Mouse (Mus musculus) R1 (cell line): ENCODE data around the gene Tekt5.

ENCODE experiments used
- DNase-seq: peaks from one replicate; pipeline ENCODE4 v3.0.0-alpha.2; 2018; ENCODE audit warnings: low read depth, low spot score

The Tekt5 gene

DNA sequence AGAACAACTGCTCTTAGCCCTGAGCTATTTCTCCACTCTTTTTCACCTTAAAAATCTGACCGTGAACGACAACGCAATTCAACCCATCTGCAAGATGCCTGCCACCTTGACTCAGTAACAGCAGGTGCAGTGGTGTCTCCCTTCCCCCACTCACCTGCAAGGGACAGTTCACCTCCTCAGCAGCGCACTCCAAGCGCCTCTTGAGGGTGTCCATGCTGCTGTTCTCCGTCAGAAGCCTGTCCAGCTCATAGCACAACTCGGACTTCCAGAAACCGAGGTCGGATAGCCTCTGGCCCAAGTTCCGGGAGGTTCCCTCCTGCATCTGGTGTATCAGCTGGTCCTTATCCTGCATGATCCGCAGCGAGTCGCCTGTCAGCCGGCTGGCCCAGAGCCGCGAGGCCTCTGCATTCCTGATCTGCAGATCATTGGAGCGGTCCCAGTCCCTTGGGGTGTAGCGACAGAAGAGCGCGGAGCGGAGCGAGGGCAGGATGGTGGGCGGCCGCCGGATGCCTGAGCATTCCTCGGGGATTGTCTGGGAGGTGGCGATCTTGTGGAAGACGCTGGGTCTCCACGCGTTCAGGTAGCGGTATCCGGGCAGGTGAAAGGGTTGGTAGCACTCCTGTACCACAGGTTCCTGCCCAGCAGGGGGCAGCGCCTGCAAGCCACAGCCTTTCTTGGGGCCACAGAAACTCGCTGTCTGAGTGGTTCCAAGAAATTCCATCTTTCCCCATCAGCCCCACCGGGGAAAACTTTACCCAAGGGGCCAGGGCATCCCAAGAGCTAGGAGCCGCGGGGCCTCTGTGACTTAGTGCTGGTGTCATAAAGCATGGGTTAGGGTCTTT lies at the start of gene Tekt5:
Gene Tekt5 (minus strand): TSS at position 792 of the 842 bp plus-strand sequence.
- peak; percentile 64 for DNase-seq

DNA sequence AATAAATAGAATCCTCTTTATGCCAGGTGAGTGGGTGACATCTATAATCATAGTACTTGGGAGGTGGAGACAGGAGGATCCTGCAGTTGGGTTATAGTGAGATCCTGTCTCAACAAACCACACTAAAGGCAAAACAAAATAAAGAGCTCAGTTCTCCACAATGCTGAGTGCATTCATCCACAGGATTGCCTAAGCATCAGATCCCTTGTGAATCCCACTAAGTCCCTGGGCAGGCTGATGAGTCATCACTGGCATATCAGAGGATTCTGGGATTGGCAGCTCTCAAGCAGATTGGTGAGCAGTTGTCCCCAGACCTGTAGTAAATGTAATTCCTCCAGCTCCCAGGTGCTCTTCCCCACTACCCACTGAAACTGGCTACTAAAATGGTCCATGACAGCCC lies 48.4 kb upstream of the Tekt5 start:
- DNase-seq, result no peak

DNA sequence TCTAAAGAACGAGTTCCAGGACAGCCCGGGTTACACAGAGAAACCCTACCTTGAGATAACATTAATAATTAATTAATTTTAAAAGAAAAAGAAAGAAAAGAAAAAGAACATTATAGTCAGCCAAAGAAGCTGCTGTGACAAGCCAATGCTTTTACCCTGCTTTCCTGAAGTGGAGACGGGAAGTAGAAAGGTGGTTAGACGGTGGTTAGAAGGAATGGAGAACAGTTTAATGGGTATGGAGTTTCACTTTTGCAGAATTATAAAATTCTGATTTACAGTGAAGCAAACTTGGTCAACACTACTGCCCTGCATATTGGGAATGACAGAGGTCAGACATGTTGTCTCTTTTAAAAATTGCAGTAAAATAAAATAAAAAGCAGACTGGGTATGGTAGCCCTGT lies 46.5 kb upstream of the Tekt5 start:
- no peak for DNase-seq

DNA sequence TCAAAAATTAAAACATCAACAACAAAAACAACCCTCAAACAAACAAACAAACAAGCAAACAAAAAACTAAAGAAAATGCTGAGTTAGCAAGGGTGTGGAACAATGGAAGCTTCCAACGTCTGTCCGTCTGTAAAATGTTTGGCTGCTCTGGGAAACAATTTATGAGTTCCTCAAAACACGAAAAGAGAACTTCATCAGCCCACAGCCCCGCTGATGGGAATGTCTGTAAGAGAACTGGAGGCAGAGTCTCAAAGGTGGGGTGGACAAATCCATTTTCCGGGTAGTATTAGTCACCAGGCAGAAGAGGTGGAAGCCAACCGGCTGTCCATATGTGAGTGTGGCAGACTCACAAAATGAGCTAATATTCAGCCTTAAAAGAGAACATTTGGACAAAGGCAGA lies 46.0 kb upstream of the Tekt5 start:
- no peak for DNase-seq

DNA sequence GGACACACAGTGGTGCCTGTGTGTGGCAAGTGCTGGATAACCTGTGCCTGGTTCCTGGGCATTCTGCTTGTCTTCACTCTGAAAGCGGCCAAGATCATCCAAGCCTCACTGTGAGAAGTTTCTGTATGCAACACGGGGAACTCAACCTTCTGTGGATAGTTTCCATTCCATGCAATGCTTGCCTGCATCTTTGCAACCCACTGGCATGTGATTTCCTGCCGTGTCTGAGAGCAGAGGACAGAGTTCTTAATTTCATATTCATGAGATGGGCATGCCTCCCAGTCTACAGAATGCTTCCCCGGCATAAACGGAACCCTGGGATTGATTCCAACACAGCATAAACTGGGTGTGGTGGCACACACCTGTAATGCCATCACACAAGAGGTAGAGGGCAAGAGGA lies 42.8 kb upstream of the Tekt5 start:
- DNase-seq, result no peak

DNA sequence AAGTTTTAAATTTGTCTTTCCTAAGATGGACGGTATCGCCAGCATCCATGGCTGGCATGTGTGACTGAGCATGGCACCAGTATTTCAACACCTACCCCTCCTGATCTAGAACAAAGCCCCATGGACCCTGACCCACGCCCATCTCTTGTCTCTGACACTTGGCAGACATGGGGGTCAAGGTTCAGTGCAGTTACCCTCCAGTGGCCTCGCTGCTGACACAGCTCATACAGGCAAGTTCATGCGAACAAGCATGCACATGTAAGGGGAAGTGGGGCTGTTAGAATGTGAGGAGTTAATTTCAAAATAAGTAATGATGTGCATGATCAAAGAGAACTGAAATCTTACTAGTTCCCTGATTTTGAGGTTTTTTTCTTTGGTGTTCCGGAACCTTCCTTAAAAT lies 40.9 kb upstream of the Tekt5 start:
- DNase-seq, result no peak

DNA sequence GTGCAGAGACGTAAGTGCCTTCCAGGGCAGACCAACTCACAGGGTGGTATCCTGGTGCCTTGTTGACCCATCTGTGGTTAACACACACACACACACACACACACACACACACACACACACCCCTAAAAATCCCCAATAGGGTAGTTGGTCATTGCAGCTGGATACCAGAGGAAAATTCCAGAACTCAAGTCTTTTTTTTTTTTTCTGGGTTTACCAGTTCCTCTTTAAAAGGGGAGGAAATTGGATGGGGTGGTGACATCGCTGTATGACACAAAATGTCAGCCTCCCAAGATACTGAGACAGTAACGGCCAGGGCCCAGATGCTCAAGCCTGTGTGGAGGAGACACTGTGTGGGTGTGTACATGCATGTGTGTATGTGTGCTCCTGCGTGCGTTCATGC lies 38.1 kb upstream of the Tekt5 start:
- DNase-seq, result no peak

DNA sequence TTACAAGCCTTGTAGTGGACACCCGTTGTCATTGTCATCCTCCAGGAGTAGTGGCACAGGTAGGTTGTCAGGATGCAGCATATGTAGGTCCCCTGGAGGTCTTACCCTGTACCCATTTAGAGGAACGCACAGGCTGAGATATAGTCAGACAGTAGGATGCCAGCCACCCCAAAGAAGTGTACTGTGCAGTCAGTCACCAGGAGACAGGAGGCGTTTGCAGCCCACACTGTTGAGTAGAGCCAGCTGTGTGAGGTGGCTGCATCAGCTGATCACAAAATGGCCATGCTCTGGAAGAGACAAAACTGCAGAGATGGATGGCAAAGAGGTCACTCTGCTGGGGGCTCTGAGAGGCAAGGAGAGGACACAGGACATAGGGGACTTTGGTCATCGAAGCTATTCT lies 37.1 kb upstream of the Tekt5 start:
- no peak for DNase-seq

DNA sequence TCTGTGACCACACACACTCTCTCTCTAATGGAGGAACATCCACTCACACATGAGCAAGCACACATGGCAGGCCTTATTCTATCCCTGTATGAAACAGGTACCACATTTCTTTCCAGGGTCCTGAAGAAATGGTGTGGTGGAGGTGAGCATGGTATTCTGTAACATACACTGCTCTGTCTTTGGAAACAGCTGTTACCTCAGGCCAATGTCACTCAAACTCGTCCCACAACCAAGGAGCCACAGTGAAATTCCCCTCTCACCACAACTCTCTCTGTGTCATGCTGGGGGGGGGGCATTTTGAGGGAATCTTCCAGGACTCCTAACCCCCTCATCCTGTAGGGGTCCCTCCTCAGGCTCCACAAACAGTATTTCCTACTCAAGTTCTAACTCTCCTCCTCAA lies 36.6 kb upstream of the Tekt5 start:
- no peak for DNase-seq

DNA sequence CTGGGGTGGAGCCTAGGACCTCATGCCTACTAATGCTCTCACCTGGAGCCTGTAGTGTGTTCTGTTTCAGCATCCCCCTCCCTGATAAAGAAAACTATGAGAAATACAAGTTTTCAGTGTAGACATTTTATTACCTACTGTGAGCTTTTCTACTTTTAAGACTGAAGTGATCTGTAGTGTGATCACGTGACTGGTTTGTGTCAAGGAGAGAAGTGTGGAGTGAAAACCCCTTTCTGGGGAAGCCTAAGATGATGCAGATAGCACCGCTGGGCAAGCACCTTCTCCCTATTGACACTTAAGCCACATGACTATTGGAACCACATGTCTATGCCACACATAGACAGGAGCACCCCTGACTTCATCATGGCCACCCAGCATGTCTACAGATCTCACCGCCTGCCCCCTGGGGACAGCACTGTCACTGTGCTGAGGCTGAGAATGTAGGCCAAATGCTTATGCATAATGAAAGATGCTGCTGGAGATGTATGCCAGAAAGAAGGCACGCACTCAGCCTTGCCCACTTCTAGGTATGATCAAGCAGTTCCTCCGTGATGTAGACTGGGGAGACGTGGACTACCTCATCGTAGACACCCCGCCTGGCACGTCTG lies 25.3 kb upstream of the Tekt5 start:
- no peak for DNase-seq

DNA sequence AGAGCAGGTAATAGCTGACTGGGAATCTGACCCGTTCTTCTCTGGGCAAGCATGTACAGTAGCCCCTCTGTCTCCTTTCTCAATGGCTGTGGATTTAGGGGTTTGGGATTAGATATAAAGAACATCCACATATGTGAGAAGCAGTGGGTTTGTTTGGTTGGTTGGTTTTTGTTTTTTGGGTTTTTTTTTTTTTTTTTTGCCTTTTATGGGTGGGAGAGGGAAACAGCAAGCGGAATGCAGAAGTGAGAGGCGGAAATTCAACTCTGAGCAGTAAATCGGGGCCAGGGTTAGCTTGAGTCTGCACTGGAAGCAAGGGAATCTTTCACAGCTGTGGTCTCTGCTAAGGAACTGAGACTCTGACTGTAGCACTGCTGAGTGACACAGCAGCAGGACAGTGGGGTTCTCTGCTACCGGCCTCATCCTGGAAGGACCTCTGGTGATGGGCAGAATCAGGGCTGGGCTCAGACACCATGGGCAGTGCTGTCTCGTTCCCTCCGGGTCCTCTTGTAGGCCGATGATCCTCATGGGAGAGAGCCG lies 22.5 kb upstream of the Tekt5 start:
- no peak for DNase-seq

DNA sequence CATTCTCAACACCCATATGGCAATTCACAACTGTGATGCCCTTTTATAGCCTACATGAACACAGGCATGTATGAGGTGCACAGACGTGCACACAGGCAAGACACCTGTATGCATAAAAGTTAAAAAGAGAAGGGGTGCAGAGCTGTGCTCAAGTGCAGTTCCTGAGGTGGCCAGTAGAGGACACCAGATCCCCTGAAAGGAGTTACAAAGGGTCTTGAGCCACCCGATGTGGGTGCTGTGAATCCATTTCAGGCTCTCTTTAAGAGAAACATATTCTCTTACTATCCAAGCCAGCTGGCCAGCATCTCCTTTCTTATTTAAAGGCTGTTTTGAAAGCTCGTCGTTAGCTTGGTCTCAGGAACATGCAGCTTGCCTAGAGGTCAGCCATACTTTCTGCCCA lies 21.6 kb upstream of the Tekt5 start:
- peak; percentile 68 for DNase-seq

DNA sequence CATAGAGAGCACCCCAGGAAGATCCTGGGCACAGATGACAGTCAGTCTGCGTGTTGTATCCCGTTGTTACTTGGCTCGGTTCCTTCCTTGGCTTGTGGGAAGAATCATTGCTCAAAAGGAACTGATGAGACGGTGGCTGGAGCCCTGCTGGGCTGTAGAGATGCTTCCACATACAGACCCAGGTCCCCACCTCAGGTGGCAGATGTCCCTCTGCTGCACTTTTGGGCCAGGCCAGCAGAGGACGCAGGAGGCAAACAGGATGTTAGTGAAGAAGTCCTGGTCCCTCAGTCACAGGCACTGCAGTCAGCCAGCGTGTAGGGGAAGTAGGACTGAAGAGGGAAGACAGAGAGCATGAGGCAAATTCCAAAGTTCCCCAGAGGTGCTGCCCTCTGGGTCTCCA lies 20.7 kb upstream of the Tekt5 start:
- peak; percentile 64 for DNase-seq

DNA sequence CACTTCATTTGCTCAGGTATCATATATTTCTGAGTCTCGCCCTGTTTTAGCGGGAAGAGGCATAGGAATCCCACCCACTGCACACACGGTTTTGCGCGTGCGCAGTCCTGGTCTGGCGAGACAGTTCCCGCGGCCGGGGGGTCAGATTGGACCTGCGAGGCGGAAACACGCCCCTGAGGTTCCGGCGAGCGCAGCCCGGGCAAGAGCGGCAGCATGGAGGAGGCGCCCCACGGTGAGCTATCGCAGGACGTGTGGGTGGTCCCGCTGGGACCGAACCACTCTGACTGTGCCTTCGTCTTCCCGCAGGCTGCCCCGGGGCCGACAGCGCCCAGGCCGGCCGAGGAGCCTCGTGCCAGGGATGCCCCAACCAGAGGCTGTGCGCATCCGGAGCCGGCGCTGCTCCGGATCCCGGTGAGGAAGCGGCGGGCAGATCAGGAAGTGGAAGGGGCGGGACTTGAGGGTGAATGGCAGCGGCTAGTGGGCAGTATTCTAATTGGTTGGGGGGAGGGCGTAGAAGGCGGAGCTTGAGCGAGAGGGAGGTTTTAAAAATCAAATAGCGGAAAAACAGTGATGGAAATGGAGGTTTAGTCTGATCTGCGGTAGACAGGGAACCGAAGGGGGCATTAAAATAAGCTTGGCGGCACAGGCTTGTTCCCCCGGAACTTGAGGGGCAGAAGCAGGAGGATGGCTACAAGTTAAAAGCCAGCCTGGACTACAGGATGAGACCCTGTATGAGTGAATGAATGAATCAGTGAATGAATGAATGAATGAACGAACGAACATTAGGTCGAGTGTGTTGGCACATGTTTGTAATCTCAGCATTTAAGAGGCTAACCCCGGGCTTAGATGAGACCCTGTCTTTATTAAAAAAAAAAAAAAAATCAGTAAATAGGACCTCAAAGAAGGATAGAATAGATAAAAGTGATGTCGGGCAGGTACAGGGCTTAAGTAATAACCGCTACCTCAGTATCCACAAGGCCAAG lies 16.8 kb upstream of the Tekt5 start, which contains the start of gene Nubp1:
Gene Nubp1 (plus strand): TSS at position 185 of the 983 bp plus-strand sequence.
- DNase-seq, result peak; percentile 97

DNA sequence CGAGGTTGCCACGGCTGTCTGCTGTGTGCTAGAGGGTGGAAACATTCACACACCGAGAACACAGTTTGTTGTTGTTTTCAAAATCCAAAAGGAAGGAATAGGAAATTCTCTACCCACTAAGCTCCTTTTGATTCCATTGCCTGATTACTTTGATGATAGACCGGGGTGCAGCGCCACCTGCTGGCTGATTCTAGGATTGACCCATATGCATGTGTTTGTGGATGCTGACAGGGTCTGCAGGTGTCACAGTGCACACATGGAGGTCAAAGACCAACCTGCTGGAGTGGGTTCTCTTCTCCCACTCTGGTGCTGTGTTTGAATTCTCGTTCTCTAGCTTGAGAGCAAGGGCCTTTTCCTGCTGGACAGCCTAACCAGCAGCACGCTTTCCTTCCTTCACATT lies 3.9 kb upstream of the Tekt5 start:
- DNase-seq, result peak; percentile 86

DNA sequence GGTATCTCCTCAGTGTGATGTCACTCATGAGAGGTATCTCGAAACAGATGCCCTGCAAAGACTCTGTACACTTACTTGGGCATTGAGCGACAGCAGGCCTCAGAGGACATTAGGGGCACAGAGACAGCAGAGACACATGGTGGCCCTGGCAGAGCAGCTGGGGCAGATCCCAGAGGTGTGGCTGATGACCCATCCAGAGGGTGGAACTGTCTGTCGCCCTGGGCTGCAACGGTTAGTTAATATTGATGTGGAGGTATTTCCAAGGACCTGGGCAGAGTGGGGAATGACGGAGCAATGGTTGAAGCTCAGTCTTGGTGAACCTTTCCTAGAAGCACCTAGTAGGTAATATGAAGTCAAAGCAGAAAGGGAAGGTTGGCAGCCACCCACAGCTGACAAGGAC lies 3.5 kb upstream of the Tekt5 start:
- DNase-seq, result no peak

DNA sequence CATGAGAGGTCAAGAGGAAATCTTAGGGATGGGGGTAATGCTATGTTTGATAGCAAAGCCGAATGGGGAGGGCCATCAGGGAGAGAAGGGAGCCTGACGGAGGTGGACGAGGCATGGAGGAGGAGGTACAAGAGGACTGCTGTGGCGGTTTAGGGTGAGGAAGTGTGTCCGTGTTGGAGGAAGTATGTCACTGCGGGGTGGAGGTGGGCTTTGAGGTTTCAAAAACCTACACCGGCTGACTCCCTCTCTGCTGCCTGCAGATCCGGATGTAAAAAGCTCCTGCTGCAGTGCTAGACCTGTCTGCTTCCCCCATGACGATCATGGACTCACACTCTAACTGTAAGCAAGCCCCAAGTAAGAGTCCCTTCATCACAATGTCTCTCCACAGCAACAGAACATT lies 2.7 kb downstream of the Tekt5 start:
- DNase-seq, result no peak

DNA sequence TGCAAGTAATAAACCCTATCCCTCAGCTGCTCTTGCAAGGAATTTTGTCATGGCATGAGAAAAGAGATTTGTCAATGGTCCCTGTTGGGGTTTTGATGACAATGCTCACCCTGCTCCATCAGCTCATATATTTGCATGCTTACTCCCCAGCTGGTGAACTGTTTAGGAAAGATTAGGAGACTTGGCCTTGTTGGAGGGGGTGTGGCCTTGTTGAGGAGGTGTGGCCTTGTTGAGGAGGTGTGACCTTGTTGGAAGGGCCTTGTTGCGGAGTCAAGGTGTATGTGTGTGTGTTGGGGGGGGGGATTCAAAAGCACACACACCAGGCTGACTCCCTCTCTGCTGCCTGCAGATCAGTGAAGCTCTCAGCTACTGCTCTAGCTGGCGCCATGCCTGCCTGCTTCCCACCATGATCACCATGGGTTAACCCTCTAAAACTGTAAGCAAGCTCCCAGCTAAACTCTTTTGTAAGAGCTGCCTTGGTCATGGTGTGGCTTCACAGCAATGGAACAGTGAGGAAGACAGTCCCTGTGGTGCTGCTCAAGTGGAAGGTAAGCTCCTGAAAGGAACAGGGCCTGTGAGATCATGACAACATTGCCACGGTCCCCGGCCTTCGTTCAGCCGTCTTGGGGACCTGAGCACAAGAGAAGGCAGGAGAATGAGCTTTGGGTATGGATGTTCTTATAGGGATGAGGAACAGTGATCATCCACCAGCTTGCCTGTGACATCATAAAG lies 6.5 kb downstream of the Tekt5 start:
- DNase-seq, result no peak

DNA sequence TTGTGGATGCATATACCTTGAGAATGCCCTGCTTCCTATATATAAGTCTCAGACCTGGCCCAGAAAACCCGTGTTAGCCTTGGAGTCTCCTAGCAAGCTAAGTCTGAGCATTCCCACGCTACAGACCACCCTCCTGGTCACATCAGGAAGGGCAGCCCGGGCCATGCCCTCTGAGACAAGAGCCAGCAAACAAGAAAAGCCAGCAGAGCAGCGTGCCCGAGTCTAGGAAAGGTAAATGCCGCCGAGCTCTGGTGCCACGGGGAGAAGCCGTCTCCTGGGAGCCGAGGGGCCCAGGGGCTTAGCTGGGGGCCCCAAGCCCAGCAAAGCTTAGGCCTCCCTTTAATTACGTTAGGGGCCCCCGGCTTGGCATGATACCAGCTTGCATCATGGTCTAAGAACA lies 10.0 kb downstream of the Tekt5 start:
- no peak for DNase-seq

DNA sequence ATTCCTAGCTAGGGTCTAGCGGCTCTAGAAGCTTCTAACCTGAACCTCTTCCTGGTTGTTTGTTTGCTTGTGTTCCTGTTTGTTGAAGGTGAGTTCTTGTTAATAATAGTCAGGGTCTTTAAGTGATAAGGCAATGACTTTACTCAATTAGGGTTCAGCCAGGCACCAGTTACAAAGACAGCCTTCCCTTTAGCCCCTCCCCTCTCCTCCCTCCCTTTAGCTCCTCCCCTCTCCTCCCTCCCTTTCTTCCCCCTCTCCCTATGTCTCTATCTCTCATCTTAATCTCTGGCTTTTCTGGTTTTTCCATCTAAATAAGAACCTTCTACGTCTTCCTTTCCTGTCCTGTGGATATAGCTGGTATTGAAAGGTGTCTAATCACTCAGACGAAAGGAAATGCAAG lies 10.7 kb downstream of the Tekt5 start:
- DNase-seq, result peak; percentile 34

DNA sequence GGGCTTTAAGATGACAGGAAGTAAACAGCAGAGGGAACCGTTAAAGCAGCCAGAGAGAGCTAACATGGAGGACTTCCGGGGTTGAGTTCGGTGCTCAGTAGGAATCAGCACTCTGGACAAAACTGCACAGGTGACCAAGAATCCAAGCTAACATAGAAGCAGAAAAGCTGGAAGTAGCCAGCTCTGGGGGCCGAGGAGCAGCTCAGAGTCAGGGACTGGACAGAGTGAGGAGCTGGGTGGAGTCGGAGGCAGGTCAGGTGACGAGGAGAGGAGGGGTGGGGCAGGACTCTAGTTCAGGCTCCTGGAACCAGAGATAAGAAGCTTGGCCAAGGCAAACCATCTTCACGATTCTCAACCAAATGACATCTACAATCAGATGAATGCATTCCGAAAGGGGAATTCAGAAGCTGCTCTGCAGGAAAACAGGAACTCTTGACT lies 11.2 kb downstream of the Tekt5 start:
- peak; percentile 32 for DNase-seq
